In the genomic region with DNA sequence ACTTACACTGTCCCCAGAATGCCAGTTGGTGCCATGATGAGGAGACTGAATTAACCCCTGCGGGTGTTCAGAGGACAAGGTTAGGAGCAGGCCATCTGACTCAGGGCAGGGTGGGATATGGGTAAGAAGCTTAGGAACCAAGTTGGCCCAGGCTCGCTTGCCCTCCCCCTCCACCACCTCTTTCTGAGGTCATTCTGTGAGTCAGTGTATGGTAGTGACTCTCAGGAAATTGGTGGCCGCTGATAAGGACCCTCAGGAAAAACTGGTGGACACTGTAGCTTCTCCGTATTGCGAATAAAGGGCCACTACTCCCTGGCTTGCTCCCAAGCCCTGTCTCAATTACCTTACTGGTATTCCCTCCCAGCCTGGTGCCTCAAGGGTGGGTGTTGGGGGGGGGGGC, we compare ENCODE assay signal across 1 mouse cellular context.
TF ChIP-seq lines count a peak whose summit lies in the region.

No protein-coding gene starts in this region.

TF ChIP-seq in MEL, 35 proteins besides CTCF, POLR2A, EP300 and RAD21:
- peak; percentile 10; the same call in 1 of the 2 replicates for TF ChIP-seq TAL1 (IDR thresholded peaks at IDR 0.05; ENCODE audit: low read length)
- TF ChIP-seq HCFC1 (IDR thresholded peaks at IDR 0.05; ENCODE audit: low read depth, low read length) = no peak
